ENCODE assay signal across 9 mouse cellular contexts in genomic region chr7:70337581-70338264, GRCm38 (mm10). TPM values are rescaled to one million over a fixed set of nuclear protein-coding genes. Genes with fewer than 3 reads are reported as not detected.
A peak's percentile ranks its signal among the peaks of the same experiment; 100 is the strongest.
DNase-seq lines count a peak whose midpoint lies in the region; ATAC-seq lines count a peak whose summit lies in the region.
"Had no signal": no experiment of that assay in that cellular context is flagged by ENCODE, and none has a peak within 500 bp of the region (broad histone marks: within the 10 kb centered on the region; RNA-seq: fewer than 3 reads in every experiment).

No protein-coding gene starts in this region.

- H3K4me1 ChIP-seq in heart, embryonic 11.5 days (ENCODE audit: control insufficient read depth, insufficient read depth, low read length) = peaks cover 3% of the 10 kb centered on the region; the same call in 1 of the 2 replicates
- peaks cover 39% of the 10 kb centered on the region for H3K4me1 ChIP-seq in forebrain, embryonic 12.5 days

- H3K9ac ChIP-seq in heart, embryonic 11.5 days (ENCODE audit: low read depth, low read length) = no peak overlapping the region
- peak overlapping the region; percentile 63 for H3K9ac ChIP-seq in forebrain, embryonic 12.5 days

- intact Hi-C loops in gastrocnemius, postnatal 14 days (cut with DNase I; ENCODE audit: low total_unique reads) = no loop called here

- peak overlapping the region; percentile 52 for H3K4me2 ChIP-seq in heart, embryonic 11.5 days
- H3K4me2 ChIP-seq in forebrain, embryonic 12.5 days = peak overlapping the region; percentile 66

- H3K36me3 ChIP-seq in heart, embryonic 11.5 days (ENCODE audit: control insufficient read depth, insufficient read depth, low read length) = no peaks in the 10 kb centered on the region
- no peaks in the 10 kb centered on the region for H3K36me3 ChIP-seq in forebrain, embryonic 12.5 days (replicated peaks)

- H3K27ac ChIP-seq in heart, embryonic 11.5 days (ENCODE audit: low read depth, low read length) = no peak overlapping the region
- peak overlapping the region; percentile 93 for H3K27ac ChIP-seq in forebrain, embryonic 12.5 days

- H3K4me3 ChIP-seq in heart, embryonic 11.5 days (ENCODE audit: low read depth, low read length) = peak overlapping the region; percentile 12
- peak overlapping the region; percentile 41 for H3K4me3 ChIP-seq in forebrain, embryonic 12.5 days (replicated peaks)
- H3K4me3 ChIP-seq: erythroblast, embryonic 14.5 days had no signal

- no peak for DNase-seq in heart, adult 8-10 months (ENCODE audit: low spot score)
- DNase-seq in kidney, postnatal 14 days = peak; percentile 67
- DNase-seq in neural tube, embryonic 10.5 days (ENCODE audit: extremely low spot score, low spot score) = peak; percentile 68
- DNase-seq in adrenal gland, postnatal 25 days = no peak
- no peak for DNase-seq in gastrocnemius, postnatal 14 days

- 1% methylated on average over 37 of the region's 37 CpGs for WGBS in heart, embryonic 11.5 days (ENCODE audit: insufficient replicate concordance)
- WGBS in forebrain, embryonic 12.5 days = 1% methylated on average over 35 of the region's 37 CpGs

- no peaks in the 10 kb centered on the region for H3K9me3 ChIP-seq in heart, embryonic 11.5 days (replicated peaks; ENCODE audit: control insufficient read depth, low read length)
- H3K9me3 ChIP-seq in forebrain, embryonic 12.5 days = no peaks in the 10 kb centered on the region

- peaks cover 78% of the 10 kb centered on the region for H3K27me3 ChIP-seq in heart, embryonic 11.5 days (ENCODE audit: control insufficient read depth, insufficient read depth, low read length)
- H3K27me3 ChIP-seq in forebrain, embryonic 12.5 days = peaks cover 90% of the 10 kb centered on the region

- ATAC-seq in heart, embryonic 11.5 days (replicated peaks; ENCODE audit: insufficient number of reproducible peaks, low FRiP score, low TSS enrichment) = peak; percentile 12; the same call in 1 of the 2 replicates
- ATAC-seq in forebrain, embryonic 12.5 days (ENCODE audit: low FRiP score) = peak; percentile 79
- no peak for ATAC-seq in megakaryocyte, adult 5-6 weeks (ENCODE audit: poor library complexity, severe bottlenecking)

RNA-seq across cellular contexts. Expression of gene Nr2f2, which starts 28.8 kb away (rescaled TPM):
- polyA plus RNA-seq in heart, embryonic 11.5 days (2014; fragmentation: Nextera tagmentation; extraction: Ambion mirVana) = 30.4 and 34.4 TPM in 2 replicates
- total RNA-seq in heart, adult 8-10 months (2022) = 10 to 100 TPM; 12.5 to 23.1 (median 20.3) TPM
- polyA plus RNA-seq in forebrain, embryonic 12.5 days (2016; fragmentation: Nextera tagmentation; extraction: Ambion mirVana) = 129 and 162 TPM in 2 replicates
- 101 and 117 TPM in 2 replicates for total RNA-seq in adrenal gland, postnatal 25 days (2021)
- not detected in 2 replicates for total RNA-seq in megakaryocyte, adult 5-6 weeks (2015)
- total RNA-seq in megakaryocyte, adult 5-6 weeks (2017) = not detected in 2 replicates
- 10 to 100 TPM; 22.2 to 30.2 TPM for total RNA-seq in gastrocnemius, postnatal 14 days (2021)
- polyA plus RNA-seq: erythroblast, embryonic 14.5 days had no signal

Comparison
In these comparisons a context has a peak if more than half of its experiments do, and no peak if none do; other contexts are left out.
1. DNase-seq: peak in kidney, postnatal 14 days (single experiment) and neural tube, embryonic 10.5 days (single experiment); none in heart, adult 8-10 months (single experiment), adrenal gland, postnatal 25 days (single experiment) and gastrocnemius, postnatal 14 days (single experiment).
2. RNA of gene Nr2f2, which starts 28.8 kb away (total RNA-seq): 101 to 117 TPM in adrenal gland, postnatal 25 days, 22.2 to 30.2 TPM in gastrocnemius, postnatal 14 days and 12.5 to 23.1 TPM in heart, adult 8-10 months; not detected in megakaryocyte, adult 5-6 weeks; every median in the first group is over 10 times any median in the second.